Comparison of ENCODE assay signal across 8 mouse cellular contexts in genomic region chr2:37771618-37772285, GRCm38 (mm10). TPM values are rescaled to one million over a fixed set of nuclear protein-coding genes. Genes with fewer than 3 reads are reported as not detected.
DNase-seq lines count a peak whose midpoint lies in the region; ATAC-seq lines count a peak whose summit lies in the region.

No protein-coding gene starts in this region.

- peak overlapping the region; percentile 37 for H3K9ac ChIP-seq in hindbrain, embryonic 11.5 days (ENCODE audit: low read depth, low read length)

- no peaks in the 10 kb centered on the region for H3K27me3 ChIP-seq in hindbrain, embryonic 11.5 days (ENCODE audit: control insufficient read depth, insufficient read depth, low read length)

- under 1% methylated on average over 18 of the region's 18 CpGs for WGBS in hindbrain, embryonic 11.5 days

- H3K36me3 ChIP-seq in hindbrain, embryonic 11.5 days (ENCODE audit: control insufficient read depth, insufficient read depth, low read length) = no peaks in the 10 kb centered on the region

- no peaks in the 10 kb centered on the region for H3K9me3 ChIP-seq in hindbrain, embryonic 11.5 days (ENCODE audit: control insufficient read depth, low read length)

- no peak overlapping the region for H3K27ac ChIP-seq in hindbrain, embryonic 11.5 days (ENCODE audit: low read depth, low read length)

- H3K4me1 ChIP-seq in hindbrain, embryonic 11.5 days (replicated peaks; ENCODE audit: control insufficient read depth, insufficient read depth, low read length) = peaks cover 2% of the 10 kb centered on the region

- H3K4me2 ChIP-seq in hindbrain, embryonic 11.5 days (replicated peaks; ENCODE audit: low read depth, low read length) = peak overlapping the region; percentile 42

- H3K4me3 ChIP-seq in hindbrain, embryonic 11.5 days (ENCODE audit: low read depth, low read length) = peak overlapping the region; percentile 24

- peak; percentile 57 for ATAC-seq in hindbrain, embryonic 11.5 days (ENCODE audit: low FRiP score)

- DNase-seq in MN1 (ENCODE audit: low spot score) = peak; percentile 98
- peak; percentile 97 for DNase-seq in cerebellum, adult 9-10 months
- DNase-seq in frontal cortex, adult 2 months (ENCODE audit: extremely low spot score in 1 of 2, low spot score in 1 of 2) = peak; percentile 88 to 98
- peak; percentile 92 for DNase-seq in hindbrain, embryonic 11.5 days (ENCODE audit: low spot score)
- peak; percentile 95 to 96 for DNase-seq in layer of hippocampus, postnatal 10 days (ENCODE audit: low spot score in 2 of 2)
- peak; percentile 90 for DNase-seq in lung, postnatal 10 days
- DNase-seq in ovary, postnatal 36 days (ENCODE audit: low spot score) = peak; percentile 73
- DNase-seq in thymus, postnatal 25 days = peak; percentile 93

RNA-seq across cellular contexts. Expression of gene Crb2, which starts 4.3 kb away (rescaled TPM):
- polyA plus RNA-seq in frontal cortex, adult 2 months (2012; rRNA removed) = 1.7 and 2.0 TPM in 2 replicates
- polyA plus RNA-seq in hindbrain, embryonic 11.5 days (2014; fragmentation: Nextera tagmentation; extraction: Ambion mirVana) = 6.2 and 7.7 TPM in 2 replicates
- 1 to 10 TPM; 6.8 to 7.7 TPM for total RNA-seq in layer of hippocampus, postnatal 10 days (2021)
